Mouse (Mus musculus) lung, embryonic 16.5 days (tissue): ENCODE measurements around the gene Frmd4b. TPM values are rescaled to one million over a fixed set of nuclear protein-coding genes. Genes with fewer than 3 reads are reported as not detected.

Experiments used
- ATAC-seq: fragments of 200-750 bp; cut with Nextera tagmentation; 2 replicates; pipeline ENCODE4 v1.8.0; 2017; ENCODE audit warnings: low read depth, mild to moderate bottlenecking, moderate library complexity
- H3K27ac ChIP-seq: fragments of 300-500 bp; sonication (generic); 2 replicates; pipeline ENCODE4 v1.5.1; 2014; ENCODE audit warnings: mild to moderate bottlenecking, control low read depth, low read length
- H3K27me3 ChIP-seq: fragments of 300-500 bp; sonication (generic); 2 replicates; pipeline ENCODE4 v1.6.1; 2014; ENCODE audit warnings: low read depth, low read length, mixed read lengths; ENCODE audit not compliant: control insufficient read depth, insufficient read depth
- H3K36me3 ChIP-seq: fragments of 300-500 bp; sonication (generic); 2 replicates; pipeline ENCODE4 v1.6.1; 2014; ENCODE audit warnings: low read length; ENCODE audit not compliant: control insufficient read depth, insufficient read depth
- H3K4me1 ChIP-seq: fragments of 300-500 bp; sonication (generic); replicated peaks from 2 replicates; pipeline ENCODE4 v1.6.1; 2014; ENCODE audit warnings: low read length, mixed read lengths; ENCODE audit not compliant: control insufficient read depth, insufficient read depth
- H3K4me2 ChIP-seq: fragments of 300-500 bp; sonication (generic); 2 replicates; pipeline ENCODE4 v1.6.1; 2014; ENCODE audit warnings: low read depth, low read length, control low read depth
- H3K4me3 ChIP-seq: fragments of 300-500 bp; sonication (generic); 2 replicates; pipeline ENCODE4 v1.5.1; 2014; ENCODE audit warnings: mild to moderate bottlenecking, low read length, control low read depth
- H3K9ac ChIP-seq: fragments of 300-500 bp; sonication (generic); 2 replicates; pipeline ENCODE4 v1.6.1; 2014; ENCODE audit warnings: low read length, control low read depth
- H3K9me3 ChIP-seq: fragments of 300-500 bp; sonication (generic); 2 replicates; pipeline ENCODE4 v1.6.1; 2016; ENCODE audit warnings: low read length; ENCODE audit not compliant: control insufficient read depth
- WGBS: fragments of 180-500 bp; shearing (Covaris S2); extraction: QIAGEN DNeasy Blood & Tissue Kit; methylation state at CpG from one replicate; pipeline ENCODE4 v1.1.7; 2014; 5-methylcytosine and 5-hydroxymethylcytosine counted together
- polyA plus RNA-seq: library from polyadenylated mRNA; unstranded; fragments of >200 nt; fragmentation: Nextera tagmentation; extraction: Ambion mirVana; gene quantifications from 2 replicates; pipeline ENCODE4 v1.2.1, GENCODE M21; 2015

Gene Frmd4b
- polyA plus RNA-seq, 1 experiment from 2014 or later = 17.9 TPM

DNA sequence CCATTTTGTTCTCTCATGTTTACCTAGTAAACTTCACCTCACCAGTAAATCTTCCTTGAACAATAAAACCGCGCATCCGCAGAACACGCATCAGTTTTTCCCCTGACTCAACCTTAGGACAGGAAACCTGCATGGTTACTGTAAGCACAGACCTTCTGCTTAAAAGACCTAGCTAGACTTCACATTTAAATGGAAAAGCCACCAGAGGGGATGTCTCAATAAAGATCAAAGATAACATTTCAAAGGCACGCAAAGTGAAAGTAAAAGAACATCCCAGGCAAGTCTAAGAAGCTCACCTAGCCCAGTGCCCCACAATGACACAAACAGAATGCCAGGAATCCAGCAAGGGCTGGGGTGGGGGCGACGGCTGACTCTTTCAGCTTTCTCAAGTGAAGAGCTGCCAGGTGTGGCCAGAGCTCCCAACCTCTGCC lies 306.4 kb downstream of the Frmd4b start:
- H3K4me2 ChIP-seq = peak overlapping the region; percentile 79
- H3K27ac ChIP-seq = peak overlapping the region; percentile 90
- peak overlapping the region; percentile 61 for H3K9ac ChIP-seq
- 29% methylated on average over 7 of the region's 7 CpGs for WGBS
- peak; percentile 45; the same call in 1 of the 2 replicates for ATAC-seq
- H3K4me3 ChIP-seq = peak overlapping the region; percentile 53
- H3K9me3 ChIP-seq = no peaks in the 10 kb centered on the region
- no peaks in the 10 kb centered on the region for H3K27me3 ChIP-seq
- H3K4me1 ChIP-seq = peaks cover 13% of the 10 kb centered on the region
- 0 out of 2 replicates have a peak, but pooled peaks cover 2% of the 10 kb centered on the region for H3K36me3 ChIP-seq

GRCm38 (mm10) chr6:97309161-97309560 lies 308.2 kb downstream of the Frmd4b start:
- Histone ChIP-seq H3K9me3 (no peaks in the 10 kb centered on the region), H3K27me3 (no peaks in the 10 kb centered on the region)

DNA sequence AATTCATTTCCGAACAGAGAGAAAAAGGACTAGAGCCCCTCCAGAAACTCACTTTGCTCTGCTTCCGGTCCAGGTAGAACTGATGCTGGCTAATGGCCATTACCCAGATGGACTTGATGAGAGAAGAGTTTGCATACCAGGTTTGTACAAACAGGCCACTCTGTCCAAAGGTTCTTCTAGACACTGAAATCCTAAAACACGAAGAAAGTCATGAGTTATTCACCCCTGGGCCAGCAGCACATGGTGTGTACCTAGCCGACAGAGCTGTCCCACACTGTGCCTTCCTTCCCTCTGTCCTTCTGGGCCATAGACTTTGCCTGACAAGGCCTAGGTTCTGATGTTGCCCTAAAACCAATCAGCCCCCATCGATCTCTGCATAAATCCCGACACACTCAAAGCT lies 308.8 kb downstream of the Frmd4b start:
- H3K27me3 ChIP-seq = no peaks in the 10 kb centered on the region
- H3K27ac ChIP-seq = no peak overlapping the region
- peaks cover 13% of the 10 kb centered on the region for H3K4me1 ChIP-seq
- no peaks in the 10 kb centered on the region for H3K9me3 ChIP-seq
- H3K9ac ChIP-seq = no peak overlapping the region
- no peak overlapping the region for H3K4me3 ChIP-seq
- 77% methylated on average over 6 of the region's 6 CpGs for WGBS
- no peak for ATAC-seq
- no peak overlapping the region for H3K4me2 ChIP-seq
- H3K36me3 ChIP-seq = peaks cover 5% of the 10 kb centered on the region; the same call in 1 of the 2 replicates

More at GRCm38 (mm10) chr6:97309161-97309560, 308.2 kb downstream of the Frmd4b start:
- no peak overlapping the region for H3K9ac ChIP-seq
- no peak overlapping the region for H3K4me3 ChIP-seq
- peaks cover 5% of the 10 kb centered on the region; the same call in 1 of the 2 replicates for H3K36me3 ChIP-seq
- no peak for ATAC-seq
- no peak overlapping the region for H3K27ac ChIP-seq
- no peak overlapping the region for H3K4me2 ChIP-seq
- H3K4me1 ChIP-seq = peaks cover 13% of the 10 kb centered on the region
- 53% methylated on average over 6 of the region's 6 CpGs for WGBS

DNA sequence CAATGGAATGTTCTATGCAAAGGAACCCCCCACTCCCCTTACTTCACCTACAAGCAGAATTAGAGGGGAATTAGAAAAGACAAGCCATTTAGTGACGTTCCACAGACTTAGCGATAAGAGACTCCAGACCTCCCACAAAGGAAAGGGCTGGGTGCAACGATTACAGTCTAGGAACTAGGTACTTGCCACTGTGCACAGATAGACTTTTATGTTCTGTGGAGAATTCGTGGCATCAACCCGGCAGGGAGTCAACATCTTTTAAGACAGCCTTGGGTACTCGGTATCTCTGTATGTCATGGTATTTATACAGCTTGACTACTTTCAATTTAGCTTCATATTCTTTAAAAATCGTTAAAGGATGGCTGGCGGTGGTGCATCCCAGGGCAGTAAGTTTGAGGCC lies 310.1 kb downstream of the Frmd4b start:
- Histone ChIP-seq H3K9ac (no peak overlapping the region), H3K36me3 (peaks cover 5% of the 10 kb centered on the region; the same call in 1 of the 2 replicates), H3K4me3 (no peak overlapping the region), H3K4me1 (peaks cover 3% of the 10 kb centered on the region), H3K27me3 (no peaks in the 10 kb centered on the region), H3K9me3 (no peaks in the 10 kb centered on the region), H3K27ac (no peak overlapping the region), H3K4me2 (no peak overlapping the region)
- WGBS = 76% methylated on average over 8 of the region's 8 CpGs
- no peak for ATAC-seq

GRCm38 (mm10) chr6:97306351-97306750 lies 311.0 kb downstream of the Frmd4b start:
- Histone ChIP-seq H3K27ac (no peak overlapping the region), H3K4me1 (no peaks in the 10 kb centered on the region; the same call in none of the 2 replicates), H3K9ac (no peak overlapping the region), H3K36me3 (peaks cover 5% of the 10 kb centered on the region; the same call in 1 of the 2 replicates), H3K4me2 (no peak overlapping the region), H3K4me3 (no peak overlapping the region), H3K27me3 (no peaks in the 10 kb centered on the region), H3K9me3 (no peaks in the 10 kb centered on the region)
- no peak for ATAC-seq
- 84% methylated on average over 11 of the region's 11 CpGs for WGBS

DNA sequence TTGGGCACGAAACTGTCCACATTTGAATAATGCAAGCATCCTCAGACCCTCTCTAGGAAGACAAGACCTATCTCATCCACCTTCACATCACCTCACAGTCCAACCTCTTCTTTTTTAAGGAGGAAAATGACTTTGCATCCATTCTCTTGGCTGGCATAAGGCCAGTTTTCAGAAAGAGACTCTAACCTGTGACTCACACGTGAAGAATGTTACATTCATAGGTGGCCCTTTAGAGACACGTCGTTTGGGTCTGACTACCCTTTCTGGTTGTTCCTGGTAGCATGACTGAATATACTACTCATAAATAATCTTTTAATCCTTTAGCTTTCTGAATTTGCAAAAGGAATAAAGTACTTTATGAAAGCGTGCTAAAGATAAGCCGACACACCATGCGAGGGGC lies 311.9 kb downstream of the Frmd4b start:
- Histone ChIP-seq H3K27me3 (no peaks in the 10 kb centered on the region), H3K9me3 (no peaks in the 10 kb centered on the region), H3K4me3 (no peak overlapping the region), H3K4me2 (no peak overlapping the region), H3K27ac (no peak overlapping the region), H3K36me3 (peaks cover 6% of the 10 kb centered on the region; the same call in 1 of the 2 replicates), H3K9ac (no peak overlapping the region), H3K4me1 (no peaks in the 10 kb centered on the region; the same call in 1 of the 2 replicates)
- 57% methylated on average over 7 of the region's 7 CpGs for WGBS
- ATAC-seq = no peak

DNA sequence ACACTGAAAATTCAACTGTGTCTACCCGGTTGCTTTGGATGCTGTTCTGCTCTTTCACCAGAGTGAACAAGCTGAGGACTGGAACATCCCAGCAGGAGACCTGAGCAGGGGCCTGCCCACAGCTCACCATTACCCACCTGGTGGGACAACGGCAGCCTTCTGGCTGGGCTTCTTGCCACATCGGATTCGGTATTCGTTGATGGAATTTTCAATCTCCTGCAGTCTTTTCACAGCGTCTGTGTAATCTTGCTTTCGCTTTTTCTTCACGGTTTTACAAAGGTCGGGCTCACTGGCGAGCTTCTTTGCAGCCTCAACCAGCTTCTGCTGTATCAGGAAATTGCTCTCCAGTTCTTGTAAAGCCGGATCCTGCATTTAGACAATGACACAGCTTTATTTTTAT lies 312.3 kb downstream of the Frmd4b start:
- H3K9ac ChIP-seq = no peak overlapping the region
- 58% methylated on average over 11 of the region's 11 CpGs for WGBS
- no peaks in the 10 kb centered on the region for H3K27me3 ChIP-seq
- H3K4me2 ChIP-seq = no peak overlapping the region
- no peaks in the 10 kb centered on the region for H3K9me3 ChIP-seq
- no peak for ATAC-seq
- H3K4me3 ChIP-seq = no peak overlapping the region
- H3K4me1 ChIP-seq = no peaks in the 10 kb centered on the region; the same call in 1 of the 2 replicates
- peaks cover 7% of the 10 kb centered on the region; the same call in 1 of the 2 replicates for H3K36me3 ChIP-seq
- no peak overlapping the region for H3K27ac ChIP-seq

- H3K4me2 ChIP-seq = no peak overlapping the region
- H3K9ac ChIP-seq = no peak overlapping the region
- H3K27me3 ChIP-seq = no peaks in the 10 kb centered on the region
- 83% methylated on average over 9 of the region's 9 CpGs for WGBS
- H3K4me1 ChIP-seq = no peaks in the 10 kb centered on the region; the same call in 1 of the 2 replicates
- no peak overlapping the region for H3K27ac ChIP-seq
- peaks cover 6% of the 10 kb centered on the region; the same call in 1 of the 2 replicates for H3K36me3 ChIP-seq
- no peak overlapping the region for H3K4me3 ChIP-seq
- no peak for ATAC-seq
- H3K9me3 ChIP-seq = no peaks in the 10 kb centered on the region
These were observed 313.8 kb downstream of the Frmd4b start for GRCm38 (mm10) chr6:97303277-97304109.

DNA sequence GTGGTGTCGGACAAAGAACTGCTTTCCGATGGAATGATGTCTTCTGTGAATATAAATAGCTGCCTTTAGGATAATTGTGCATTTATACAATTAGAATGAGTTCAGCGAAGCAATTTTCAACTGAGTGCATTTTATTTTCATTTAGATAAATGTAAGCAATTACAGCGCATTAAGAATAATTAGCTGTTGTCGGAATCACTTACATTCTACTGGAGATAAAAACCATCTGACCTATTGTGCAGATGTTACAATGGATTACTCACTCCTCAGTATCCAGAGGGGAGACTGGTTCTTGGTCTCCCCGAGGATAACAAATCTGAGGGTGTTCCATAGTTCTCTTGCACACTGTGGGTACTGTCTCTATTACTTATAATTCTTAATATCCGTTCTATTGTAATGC lies 315.0 kb downstream of the Frmd4b start:
- Histone ChIP-seq H3K36me3 (peaks cover 10% of the 10 kb centered on the region; the same call in 1 of the 2 replicates), H3K4me1 (no peaks in the 10 kb centered on the region; the same call in 1 of the 2 replicates), H3K9me3 (no peaks in the 10 kb centered on the region), H3K4me3 (no peak overlapping the region), H3K27ac (no peak overlapping the region), H3K27me3 (no peaks in the 10 kb centered on the region), H3K9ac (no peak overlapping the region), H3K4me2 (no peak overlapping the region)
- no peak for ATAC-seq
- 71% methylated on average over 7 of the region's 7 CpGs for WGBS
